Mouse (Mus musculus) bone marrow, adult 2 months (tissue): Measurements from ENCODE around the gene Cntn5. TPM values are rescaled to one million over a fixed set of nuclear protein-coding genes. Genes with fewer than 3 reads are reported as not detected.

Source experiments
- H3K27ac ChIP-seq: fragments of 200-500 bp; 2 replicates; pipeline ENCODE4 v1.5.1; 2012; ENCODE audit warnings: low read depth, mild to moderate bottlenecking, control low read depth, inconsistent platforms, low read length; ENCODE audit not compliant: control insufficient read depth, poor library complexity, insufficient read depth
- H3K4me1 ChIP-seq: fragments of 200-500 bp; 2 replicates; pipeline ENCODE4 v1.6.1; 2011; ENCODE audit warnings: low read length; ENCODE audit not compliant: control insufficient read depth, insufficient read depth
- H3K4me3 ChIP-seq: fragments of 200-500 bp; replicated peaks from 2 replicates; pipeline ENCODE3; 2011; ENCODE audit warnings: mild to moderate bottlenecking, low read depth, low read length, control low read depth; ENCODE audit not compliant: control insufficient read depth
- CTCF ChIP-seq: fragments of 200-500 bp; IDR thresholded peaks from 2 replicates; pipeline ENCODE4 v1.5.1; 2011; ENCODE audit warnings: low read length, control low read depth; ENCODE audit not compliant: control insufficient read depth, insufficient read depth
- POLR2A ChIP-seq: fragments of 200-500 bp; IDR thresholded peaks from 2 replicates; pipeline ENCODE4 v1.6.1; 2011; ENCODE audit warnings: low read depth, mild to moderate bottlenecking, control low read depth, low read length, borderline replicate concordance; ENCODE audit not compliant: control insufficient read depth
- WGBS: fragments of 180-500 bp; shearing (Covaris S2); methylation state at CpG from one replicate; pipeline ENCODE4 v1.1.7; 2018; 5-methylcytosine and 5-hydroxymethylcytosine counted together
- polyA plus RNA-seq: library from polyadenylated mRNA; stranded (reverse); fragments of >200 nt; gene quantifications from 2 replicates; pipeline ENCODE4 v1.2.4, GENCODE M21; 2011; ENCODE audit warnings: low replicate concordance; ENCODE audit not compliant: missing spikeins, insufficient read depth, insufficient read length

The Cntn5 gene
- polyA plus RNA-seq, 1 experiment, result not detected

DNA sequence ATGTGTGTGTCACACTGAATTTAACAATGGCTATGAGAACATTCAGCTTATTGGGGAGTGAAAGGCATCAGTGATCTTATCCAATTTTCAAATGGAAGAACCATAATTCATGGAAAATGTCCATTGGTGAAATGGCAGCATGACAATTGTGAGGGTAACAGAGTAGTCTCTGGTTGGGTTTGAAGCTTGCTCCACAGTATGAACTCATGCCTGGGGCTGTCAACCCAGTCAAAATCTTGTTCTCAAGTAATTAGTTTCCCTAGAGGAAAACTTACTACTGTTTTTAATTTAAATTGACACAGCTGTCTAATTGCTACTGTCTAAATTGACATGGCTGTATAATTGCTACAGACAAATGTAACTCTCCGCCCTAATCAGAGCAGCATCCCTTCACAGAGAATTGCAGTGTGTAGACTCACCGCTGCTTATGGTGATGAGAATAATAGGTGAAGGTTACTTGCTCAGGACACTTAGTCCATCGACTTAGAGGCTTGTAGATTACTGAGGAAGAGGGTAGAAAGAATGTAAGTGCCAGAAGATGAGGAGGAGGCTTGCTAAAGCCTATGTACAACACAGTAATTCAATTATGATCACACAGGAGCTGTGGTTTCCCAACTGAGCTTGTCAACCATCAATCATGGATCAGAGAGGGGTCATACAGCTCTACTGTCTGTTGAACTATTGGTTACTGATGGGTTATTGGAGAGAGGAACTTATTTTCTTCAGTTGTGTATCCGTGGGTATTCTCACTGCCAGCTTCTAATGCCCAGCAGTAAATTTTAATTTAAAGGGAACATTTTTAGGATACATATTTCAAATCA, 859.4 kb downstream of the Cntn5 start:
- Histone ChIP-seq H3K4me1 (no peaks in the 10 kb centered on the region), H3K4me3 (no peak overlapping the region), H3K27ac (no peak overlapping the region)
- TF ChIP-seq POLR2A, result no peak
- TF ChIP-seq CTCF, result no peak
- 70% methylated on average over 4 of the region's 4 CpGs for WGBS

DNA sequence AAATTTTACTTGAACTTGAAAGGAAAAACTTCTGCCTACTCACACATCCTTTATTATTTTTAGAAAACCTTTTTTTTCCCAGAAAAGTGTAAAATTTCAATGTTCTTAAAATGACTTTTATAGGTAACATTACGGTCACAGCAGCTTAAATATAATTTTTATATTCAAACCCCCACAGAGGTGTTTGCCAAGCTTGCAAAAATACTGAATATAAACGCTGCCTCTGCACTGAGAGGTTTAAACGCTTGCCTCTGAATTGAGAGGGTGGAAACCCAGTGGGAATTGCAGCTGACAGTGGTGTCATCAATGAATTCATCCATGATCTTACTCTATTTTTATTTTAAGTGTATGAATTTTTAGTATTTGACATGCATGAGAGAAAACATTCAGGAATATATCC, 861.6 kb downstream of the Cntn5 start:
- Histone ChIP-seq H3K4me1 (no peaks in the 10 kb centered on the region), H3K4me3 (no peak overlapping the region), H3K27ac (no peak overlapping the region)
- TF ChIP-seq POLR2A (no peak), CTCF (no peak)
- WGBS, result 58% methylated on average over 3 of the region's 3 CpGs

DNA sequence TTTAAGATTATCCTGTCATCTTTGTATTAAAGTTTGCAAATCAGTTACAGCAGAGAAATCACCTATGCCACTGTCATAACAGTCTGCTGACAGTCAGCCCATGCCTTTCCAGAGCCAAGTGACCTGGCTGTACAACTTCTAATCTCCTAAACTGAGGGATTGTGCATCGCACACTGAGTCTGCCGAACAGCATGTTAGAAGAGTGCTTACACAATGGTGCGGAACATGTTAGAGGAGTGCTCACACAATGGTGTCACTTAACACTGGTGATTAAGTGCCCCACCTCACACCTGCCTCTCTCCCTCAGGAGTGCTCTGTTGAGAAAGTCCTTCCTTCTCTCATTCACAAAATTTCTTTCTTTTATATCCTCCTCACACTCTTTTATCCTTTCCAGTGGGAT, 889.4 kb downstream of the Cntn5 start:
- 83% methylated on average over 3 of the region's 3 CpGs for WGBS
- TF ChIP-seq POLR2A, result no peak
- TF ChIP-seq CTCF, result no peak
- Histone ChIP-seq H3K4me1 (no peaks in the 10 kb centered on the region), H3K27ac (no peak overlapping the region), H3K4me3 (no peak overlapping the region)

DNA sequence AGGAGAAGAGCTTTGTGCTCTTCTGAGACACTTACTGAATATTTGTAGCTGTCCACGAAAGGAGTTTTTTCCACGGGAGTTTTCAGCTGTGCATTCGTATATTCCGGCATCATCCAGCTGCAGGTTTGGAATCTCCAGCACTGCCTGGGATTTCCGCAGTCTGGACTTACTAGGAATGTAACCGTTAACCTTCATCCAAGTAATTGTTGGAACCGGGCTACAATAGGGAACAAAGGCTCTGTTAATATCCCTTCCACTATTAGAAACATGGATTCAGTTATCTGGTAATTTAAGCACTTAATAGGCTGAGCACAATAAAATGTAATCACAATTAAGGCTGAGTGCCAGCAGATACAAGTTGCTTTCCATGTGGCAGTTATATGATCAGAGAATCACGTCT, 920.5 kb downstream of the Cntn5 start:
- WGBS, result 83% methylated on average over 8 of the region's 8 CpGs
- Histone ChIP-seq H3K4me3 (no peak overlapping the region), H3K4me1 (no peaks in the 10 kb centered on the region), H3K27ac (no peak overlapping the region)
- TF ChIP-seq CTCF (no peak), POLR2A (no peak)

DNA sequence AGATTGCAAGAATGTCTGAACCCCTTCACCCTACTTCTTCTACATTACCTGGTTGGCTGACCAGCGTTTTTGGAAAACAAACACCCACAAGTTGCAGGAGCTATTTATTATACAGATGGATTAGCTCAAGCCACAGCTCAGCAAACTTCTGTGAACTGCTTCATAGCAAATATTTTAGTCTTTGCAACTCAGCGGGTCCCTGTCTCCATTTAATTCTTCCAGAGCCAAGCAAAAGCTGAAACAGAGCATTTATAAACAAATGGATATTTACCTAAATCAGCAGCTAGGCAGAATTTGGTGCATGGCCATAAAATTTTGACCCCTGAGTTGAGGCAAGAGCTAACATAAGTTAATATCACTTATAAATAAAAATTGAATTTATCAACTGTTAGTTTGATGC, 921.4 kb downstream of the Cntn5 start:
- H3K4me3 ChIP-seq, result no peak overlapping the region
- TF ChIP-seq POLR2A (no peak), CTCF (no peak)
- WGBS, result 55% methylated on average over 2 of the region's 2 CpGs
- no peak overlapping the region for H3K27ac ChIP-seq
- H3K4me1 ChIP-seq, result no peaks in the 10 kb centered on the region

DNA sequence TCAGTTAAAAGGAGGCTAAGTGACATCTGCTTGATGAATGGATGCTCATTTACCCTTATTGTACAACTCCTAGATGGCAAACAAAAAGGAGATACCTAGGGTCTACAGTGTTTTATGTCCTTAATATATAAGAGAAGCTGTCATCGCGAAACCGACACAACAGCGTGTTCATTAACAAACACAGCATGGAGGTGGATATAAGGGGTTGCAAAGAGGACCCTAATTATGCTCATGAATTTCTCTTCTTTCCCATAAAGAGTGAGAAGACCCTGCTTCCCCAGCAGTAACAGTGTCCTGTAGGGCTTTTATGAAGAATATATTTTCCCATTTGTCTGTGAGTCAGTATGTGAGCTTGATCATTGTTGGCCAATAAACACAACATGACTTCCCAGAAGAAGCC, 939.2 kb downstream of the Cntn5 start:
- H3K4me1 ChIP-seq, result no peaks in the 10 kb centered on the region
- TF ChIP-seq POLR2A (no peak), CTCF (no peak)
- WGBS, result 91% methylated on average over 4 of the region's 4 CpGs
- no peak overlapping the region for H3K4me3 ChIP-seq
- H3K27ac ChIP-seq, result no peak overlapping the region

DNA sequence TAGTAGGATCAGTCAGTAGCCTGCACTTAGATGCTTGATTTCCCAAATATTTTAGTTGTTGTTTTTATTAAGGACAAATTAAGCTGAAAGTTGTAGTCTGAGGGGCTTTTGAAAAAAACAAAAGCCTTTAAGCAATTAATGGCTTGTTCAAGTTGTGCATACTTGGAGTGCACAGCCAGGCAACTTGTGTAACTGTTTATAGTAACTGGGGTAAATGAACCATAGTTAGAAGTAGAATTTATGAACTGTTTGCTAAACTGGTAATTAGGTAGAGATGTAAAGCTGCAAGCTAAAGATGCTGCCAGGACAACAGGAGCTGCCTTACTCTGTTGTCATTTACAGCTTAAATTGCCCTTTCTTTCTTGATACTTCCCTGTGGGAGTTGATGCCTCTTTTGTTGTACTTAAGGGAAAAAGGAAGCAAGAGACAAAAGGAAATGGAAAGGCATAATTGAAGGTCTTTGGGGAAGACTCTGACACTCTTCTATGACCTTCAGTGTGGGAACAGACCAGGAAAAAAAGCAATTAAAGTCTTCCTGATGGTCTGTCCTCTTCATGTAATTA, 943.9 kb downstream of the Cntn5 start:
- Histone ChIP-seq H3K4me1 (no peaks in the 10 kb centered on the region), H3K27ac (no peak overlapping the region), H3K4me3 (no peak overlapping the region)
- no peak for TF ChIP-seq POLR2A
- TF ChIP-seq CTCF, result no peak

DNA sequence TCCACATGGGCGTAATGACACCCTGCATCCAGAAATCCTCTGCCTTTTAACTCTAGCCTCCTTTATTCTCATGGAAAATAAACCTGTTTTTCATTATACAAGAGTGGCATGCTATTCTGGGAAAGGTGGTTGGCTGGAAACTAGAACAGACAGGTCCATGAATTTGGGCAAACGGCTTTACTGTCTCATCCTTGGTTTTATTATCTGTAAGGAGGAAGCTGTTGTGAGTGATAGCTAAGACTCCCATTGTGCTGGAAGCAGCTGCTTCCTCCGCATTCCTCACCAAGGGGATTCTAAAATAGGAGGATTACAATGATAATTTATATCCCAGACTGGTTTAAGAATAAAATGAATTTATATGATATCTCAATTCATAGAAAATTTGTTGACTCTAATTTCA, 955.2 kb downstream of the Cntn5 start:
- Histone ChIP-seq H3K4me1 (no peaks in the 10 kb centered on the region), H3K27ac (no peak overlapping the region), H3K4me3 (no peak overlapping the region)
- TF ChIP-seq POLR2A, result no peak
- no peak for TF ChIP-seq CTCF
- WGBS, result 44% methylated on average over 3 of the region's 3 CpGs
